Mouse (Mus musculus) liver, embryonic 15.5 days (tissue): Measurements from ENCODE around the gene Tarbp2. TPM values are rescaled to one million over a fixed set of nuclear protein-coding genes. Genes with fewer than 3 reads are reported as not detected.

Source experiments
- ATAC-seq: fragments of 200-750 bp; cut with Nextera tagmentation; 2 replicates; pipeline ENCODE4 v1.8.0; 2017; ENCODE audit warnings: moderate number of reproducible peaks, mild to moderate bottlenecking, moderate library complexity; ENCODE audit not compliant: insufficient read depth
- H3K27ac ChIP-seq: fragments of 300-500 bp; sonication (generic); replicated peaks from 2 replicates; pipeline ENCODE4 v1.5.1; 2015; ENCODE audit warnings: mild to moderate bottlenecking, inconsistent platforms
- H3K27me3 ChIP-seq: fragments of 300-500 bp; sonication (generic); 2 replicates; pipeline ENCODE4 v1.6.1; 2015; ENCODE audit warnings: mild to moderate bottlenecking, inconsistent platforms
- H3K36me3 ChIP-seq: fragments of 300-500 bp; sonication (generic); replicated peaks from 2 replicates; pipeline ENCODE4 v1.6.1; 2015; ENCODE audit warnings: moderate library complexity, mild to moderate bottlenecking, inconsistent platforms
- H3K4me1 ChIP-seq: fragments of 300-500 bp; sonication (generic); replicated peaks from 2 replicates; pipeline ENCODE4 v1.6.1; 2015; ENCODE audit warnings: inconsistent platforms
- H3K4me2 ChIP-seq: fragments of 300-500 bp; sonication (generic); 2 replicates; pipeline ENCODE4 v1.6.1; 2015; ENCODE audit warnings: moderate library complexity, mild to moderate bottlenecking, inconsistent platforms
- H3K4me3 ChIP-seq: fragments of 300-500 bp; sonication (generic); replicated peaks from 2 replicates; pipeline ENCODE4 v1.5.1; 2015; ENCODE audit warnings: mild to moderate bottlenecking, inconsistent platforms
- H3K9ac ChIP-seq: fragments of 300-500 bp; sonication (generic); 2 replicates; pipeline ENCODE4 v1.6.1; 2015; ENCODE audit warnings: moderate library complexity, mild to moderate bottlenecking, inconsistent platforms
- H3K9me3 ChIP-seq: fragments of 300-500 bp; sonication (generic); replicated peaks from 2 replicates; pipeline ENCODE4 v1.6.1; 2016; ENCODE audit warnings: inconsistent platforms
- WGBS: fragments of 180-500 bp; shearing (Covaris S2); methylation state at CpG from one replicate; pipeline ENCODE4 v1.1.7; 2015; ENCODE audit warnings: mixed read lengths; ENCODE audit not compliant: insufficient replicate concordance; 5-methylcytosine and 5-hydroxymethylcytosine counted together
- polyA plus RNA-seq: library from polyadenylated mRNA; unstranded; fragments of >200 nt; fragmentation: Nextera tagmentation; extraction: Ambion mirVana; gene quantifications from 2 replicates; pipeline ENCODE4 v1.2.1, GENCODE M21; 2015

Tarbp2 gene
- polyA plus RNA-seq, 1 experiment from 2014 or later: 42.0 TPM

DNA sequence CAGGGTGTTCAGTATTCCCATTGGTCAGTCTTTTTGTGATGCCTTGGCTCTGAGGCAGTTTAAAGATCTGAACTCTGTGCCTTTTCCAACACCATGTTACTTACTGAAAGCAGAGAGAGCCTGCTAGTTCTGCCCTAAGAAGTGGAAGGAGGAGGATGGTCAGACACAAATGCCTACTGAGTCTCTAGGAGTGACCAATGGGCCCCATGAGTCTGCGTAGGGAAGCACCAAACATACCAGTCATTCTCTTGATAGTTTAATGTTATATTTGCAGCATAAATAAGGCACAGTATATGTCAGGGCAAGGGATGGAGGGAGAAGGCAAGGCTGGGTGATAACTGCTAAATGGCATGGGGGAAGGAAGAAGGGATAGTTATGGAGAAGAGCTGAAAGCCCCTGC is 10.4 kb downstream of the Tarbp2 start:
- no peaks in the 10 kb centered on the region for H3K9me3 ChIP-seq
- no peak overlapping the region for H3K27ac ChIP-seq
- H3K4me1 ChIP-seq: no peaks in the 10 kb centered on the region
- H3K9ac ChIP-seq: no peak overlapping the region
- no peak overlapping the region for H3K4me2 ChIP-seq
- H3K4me3 ChIP-seq: no peak overlapping the region
- WGBS: 72% methylated on average over 1 of the region's 1 CpGs
- H3K27me3 ChIP-seq: no peaks in the 10 kb centered on the region
- H3K36me3 ChIP-seq: peaks cover 65% of the 10 kb centered on the region
- ATAC-seq: no peak

GRCm38 (mm10) chr15:102530566-102530965 is 12.6 kb downstream of the Tarbp2 start:
- no peak for ATAC-seq
- H3K36me3 ChIP-seq: peaks cover 62% of the 10 kb centered on the region
- 65% methylated on average over 4 of the region's 4 CpGs for WGBS

DNA sequence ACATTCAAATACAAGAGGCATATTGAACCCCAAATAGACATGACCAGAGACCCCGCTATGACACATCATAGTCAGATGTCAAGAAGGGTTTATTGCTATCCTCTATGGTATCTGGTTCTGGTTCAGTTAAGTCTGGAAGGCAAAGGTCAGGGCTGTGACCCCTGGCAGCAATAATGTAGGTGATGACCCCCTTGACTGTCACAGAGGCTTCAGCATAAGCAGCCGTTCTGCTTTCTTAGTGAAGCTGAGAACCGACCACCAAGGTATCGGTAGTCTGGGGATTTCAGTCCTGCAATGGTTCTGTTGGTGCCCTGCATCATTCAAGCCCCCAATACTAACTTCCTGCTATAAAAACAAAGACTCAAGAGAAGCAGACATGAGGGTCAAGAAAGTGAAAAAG is 13.6 kb downstream of the Tarbp2 start:
- Histone ChIP-seq H3K9me3 (no peaks in the 10 kb centered on the region), H3K36me3 (peaks cover 72% of the 10 kb centered on the region), H3K27ac (no peak overlapping the region), H3K9ac (no peak overlapping the region), H3K4me3 (no peak overlapping the region), H3K4me2 (no peak overlapping the region), H3K27me3 (no peaks in the 10 kb centered on the region), H3K4me1 (no peaks in the 10 kb centered on the region)
- no peak for ATAC-seq
- 81% methylated on average over 4 of the region's 4 CpGs for WGBS

More at GRCm38 (mm10) chr15:102530566-102530965, 12.6 kb downstream of the Tarbp2 start:
- no peak overlapping the region for H3K27ac ChIP-seq
- no peaks in the 10 kb centered on the region for H3K27me3 ChIP-seq
- no peaks in the 10 kb centered on the region for H3K4me1 ChIP-seq
- H3K9me3 ChIP-seq: no peaks in the 10 kb centered on the region
- no peak overlapping the region for H3K9ac ChIP-seq
- no peak overlapping the region for H3K4me2 ChIP-seq
- no peak overlapping the region for H3K4me3 ChIP-seq

GRCm38 (mm10) chr15:102532106-102532900 is 14.3 kb downstream of the Tarbp2 start:
- H3K27me3 ChIP-seq: no peaks in the 10 kb centered on the region
- H3K27ac ChIP-seq: no peak overlapping the region
- H3K9me3 ChIP-seq: no peaks in the 10 kb centered on the region
- H3K4me2 ChIP-seq: no peak overlapping the region
- WGBS: 89% methylated on average over 3 of the region's 3 CpGs
- H3K4me3 ChIP-seq: no peak overlapping the region
- ATAC-seq: no peak
- peaks cover 77% of the 10 kb centered on the region for H3K36me3 ChIP-seq
- no peak overlapping the region for H3K9ac ChIP-seq
- H3K4me1 ChIP-seq: no peaks in the 10 kb centered on the region

DNA sequence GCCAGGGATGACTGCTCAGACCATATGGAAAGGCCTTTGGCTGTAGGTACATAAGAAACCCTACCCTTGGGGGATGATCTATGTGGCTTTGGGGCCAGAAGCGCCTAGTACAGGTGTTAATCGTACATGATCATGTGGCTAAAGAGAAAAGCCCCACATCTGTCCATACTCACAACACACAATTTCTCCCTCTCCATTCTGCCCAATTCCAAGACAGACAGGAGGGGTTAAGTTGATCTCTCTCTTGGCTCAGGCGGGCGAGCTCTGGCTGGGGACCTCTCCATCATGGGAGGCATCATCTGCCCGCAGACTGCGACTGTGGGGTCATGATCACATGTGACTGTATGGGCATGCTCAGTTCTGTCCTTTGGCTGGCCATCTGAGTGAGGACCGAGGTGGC is 15.9 kb downstream of the Tarbp2 start:
- Histone ChIP-seq H3K9me3 (no peaks in the 10 kb centered on the region), H3K36me3 (peaks cover 66% of the 10 kb centered on the region), H3K4me2 (no peak overlapping the region), H3K27me3 (no peaks in the 10 kb centered on the region), H3K9ac (no peak overlapping the region), H3K4me3 (no peak overlapping the region), H3K4me1 (no peaks in the 10 kb centered on the region), H3K27ac (no peak overlapping the region)
- 78% methylated on average over 7 of the region's 7 CpGs for WGBS
- no peak for ATAC-seq

DNA sequence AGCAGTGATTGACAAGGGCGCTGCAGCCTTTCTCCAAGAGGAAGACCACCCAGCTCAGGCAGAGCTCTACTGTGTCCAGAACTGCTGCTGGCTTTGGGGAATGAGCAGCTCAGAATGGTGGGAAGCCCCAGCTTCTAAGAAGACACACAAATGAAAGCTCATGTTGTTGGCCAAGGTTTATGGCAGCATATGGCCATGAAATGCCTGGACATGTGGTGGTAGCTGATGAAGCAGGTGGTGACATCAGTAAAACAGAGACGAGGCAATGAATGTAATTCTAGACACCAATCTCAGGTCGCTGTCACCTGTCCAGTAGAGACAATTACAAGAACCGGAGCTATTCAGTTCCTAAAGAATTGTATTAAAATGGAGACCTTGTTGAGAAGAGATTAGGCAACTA is 26.8 kb downstream of the Tarbp2 start:
- H3K4me3 ChIP-seq: no peak overlapping the region
- 70% methylated on average over 4 of the region's 4 CpGs for WGBS
- H3K9ac ChIP-seq: no peak overlapping the region
- H3K4me1 ChIP-seq: no peaks in the 10 kb centered on the region
- H3K4me2 ChIP-seq: no peak overlapping the region
- no peaks in the 10 kb centered on the region for H3K9me3 ChIP-seq
- no peak overlapping the region for H3K27ac ChIP-seq
- H3K36me3 ChIP-seq: peaks cover 64% of the 10 kb centered on the region
- H3K27me3 ChIP-seq: no peaks in the 10 kb centered on the region
- ATAC-seq: no peak

DNA sequence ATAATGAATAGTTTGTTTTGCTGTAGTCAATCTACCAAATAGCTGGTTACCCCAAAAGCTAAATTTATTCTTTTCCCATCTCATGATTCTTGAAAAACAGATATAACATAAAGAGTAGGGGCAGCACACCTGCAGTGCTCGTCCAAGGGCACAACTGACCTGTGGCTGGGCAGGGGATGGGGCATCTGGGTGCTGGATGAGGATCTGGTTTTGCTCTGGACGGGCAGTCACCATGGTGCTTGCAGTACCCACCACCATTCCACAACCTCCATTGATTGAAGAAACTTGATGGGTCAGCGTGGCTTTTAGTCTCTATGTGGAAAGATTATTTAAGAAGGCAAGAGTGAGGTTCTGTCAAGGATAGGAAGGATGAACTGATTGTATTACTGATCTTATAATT is 28.3 kb downstream of the Tarbp2 start:
- Histone ChIP-seq H3K27me3 (no peaks in the 10 kb centered on the region), H3K9ac (no peak overlapping the region), H3K9me3 (no peaks in the 10 kb centered on the region), H3K4me1 (no peaks in the 10 kb centered on the region), H3K4me3 (no peak overlapping the region), H3K27ac (no peak overlapping the region), H3K4me2 (no peak overlapping the region), H3K36me3 (peaks cover 56% of the 10 kb centered on the region)
- 70% methylated on average over 3 of the region's 3 CpGs for WGBS
- ATAC-seq: no peak

GRCm38 (mm10) chr15:102546677-102547427 is 28.9 kb downstream of the Tarbp2 start:
- Histone ChIP-seq H3K27ac (no peak overlapping the region), H3K27me3 (no peaks in the 10 kb centered on the region), H3K36me3 (peaks cover 58% of the 10 kb centered on the region), H3K4me2 (no peak overlapping the region), H3K4me3 (no peak overlapping the region), H3K9ac (no peak overlapping the region), H3K4me1 (no peaks in the 10 kb centered on the region), H3K9me3 (no peaks in the 10 kb centered on the region)
- no peak for ATAC-seq
- WGBS: 83% methylated on average over 3 of the region's 3 CpGs

GRCm38 (mm10) chr15:102547478-102547877 is 29.5 kb downstream of the Tarbp2 start:
- 85% methylated on average over 3 of the region's 3 CpGs for WGBS
- no peak for ATAC-seq
- H3K36me3 ChIP-seq: peaks cover 59% of the 10 kb centered on the region

GRCm38 (mm10) chr15:102552599-102552998 is 34.6 kb downstream of the Tarbp2 start:
- no peaks in the 10 kb centered on the region for H3K9me3 ChIP-seq
- H3K4me1 ChIP-seq: no peaks in the 10 kb centered on the region
- H3K27ac ChIP-seq: no peak overlapping the region
- H3K9ac ChIP-seq: no peak overlapping the region
- H3K4me3 ChIP-seq: no peak overlapping the region
- no peaks in the 10 kb centered on the region for H3K27me3 ChIP-seq
- peaks cover 69% of the 10 kb centered on the region for H3K36me3 ChIP-seq
- no peak for ATAC-seq
- 76% methylated on average over 5 of the region's 5 CpGs for WGBS
- H3K4me2 ChIP-seq: no peak overlapping the region

More at GRCm38 (mm10) chr15:102547478-102547877, 29.5 kb downstream of the Tarbp2 start:
- Histone ChIP-seq H3K9ac (no peak overlapping the region), H3K4me2 (no peak overlapping the region), H3K9me3 (no peaks in the 10 kb centered on the region), H3K4me3 (no peak overlapping the region), H3K4me1 (no peaks in the 10 kb centered on the region), H3K27me3 (no peaks in the 10 kb centered on the region), H3K27ac (no peak overlapping the region)

- Histone ChIP-seq H3K36me3 (peaks cover 69% of the 10 kb centered on the region), H3K4me3 (no peak overlapping the region), H3K27me3 (no peaks in the 10 kb centered on the region), H3K4me1 (no peaks in the 10 kb centered on the region), H3K9ac (no peak overlapping the region), H3K27ac (no peak overlapping the region), H3K9me3 (no peaks in the 10 kb centered on the region), H3K4me2 (no peak overlapping the region)
- no peak for ATAC-seq
- 79% methylated on average over 1 of the region's 1 CpGs for WGBS
Measured at GRCm38 (mm10) chr15:102555581-102555980, 37.6 kb downstream of the Tarbp2 start.
